Comparison of ENCODE assay signal across 33 mouse cellular contexts in the genomic region with DNA sequence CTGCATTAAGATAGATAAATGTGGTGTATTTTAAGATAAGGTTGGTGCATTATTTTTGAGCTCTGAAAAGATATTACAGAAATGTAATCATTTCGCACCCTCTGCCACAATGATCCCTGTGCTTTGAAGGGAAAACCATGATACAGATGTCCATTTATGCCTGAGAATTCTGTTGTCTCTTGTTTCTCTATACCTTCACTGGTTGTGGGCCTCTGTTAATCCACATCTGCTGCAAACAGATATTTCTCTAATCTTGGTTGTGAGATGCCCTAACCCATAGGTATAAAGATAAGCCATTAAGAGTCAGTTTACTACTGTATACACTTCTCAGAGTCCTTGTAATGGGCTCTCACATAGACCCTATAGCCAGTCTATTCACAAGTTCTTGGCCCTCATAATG.
"Had no signal": no experiment of that assay in that cellular context is flagged by ENCODE, and none has a peak within 500 bp of the region (broad histone marks: within the 10 kb centered on the region; RNA-seq: fewer than 3 reads in every experiment).

No protein-coding gene starts in this region.

- H3K27me3 ChIP-seq: heart, embryonic 12.5 days; heart, embryonic 13.5 days; heart, embryonic 15.5 days; hindbrain, embryonic 12.5 days; hindbrain, embryonic 13.5 days; hindbrain, embryonic 15.5 days; intestine, embryonic 15.5 days; kidney, embryonic 15.5 days had no signal

- DNase-seq: heart, postnatal 10 days; heart, postnatal 14 days; heart, postnatal 36 days; heart, postnatal 4 days; kidney, adult 11 months; kidney, adult 18-20 months; kidney, adult 2 months; kidney, adult 8-10 months; kidney, adult 9 months; kidney, postnatal 10 days; kidney, postnatal 14 days; kidney, postnatal 25 days; kidney, postnatal 36 days; kidney, postnatal 4 days; layer of hippocampus, adult 9-11 months; layer of hippocampus, postnatal 36 days had no signal

- H3K36me3 ChIP-seq: heart, embryonic 10.5 days; heart, embryonic 12.5 days; heart, embryonic 13.5 days; heart, embryonic 15.5 days; hindbrain, embryonic 10.5 days; hindbrain, embryonic 12.5 days; hindbrain, embryonic 13.5 days; hindbrain, embryonic 15.5 days; intestine, embryonic 15.5 days; kidney, embryonic 15.5 days had no signal

- H3K4me1 ChIP-seq: heart, embryonic 10.5 days; heart, embryonic 12.5 days; heart, embryonic 15.5 days; hindbrain, embryonic 10.5 days; hindbrain, embryonic 12.5 days; intestine, embryonic 15.5 days; kidney, embryonic 15.5 days had no signal

- ATAC-seq: hindbrain, embryonic 16.5 days; hindbrain, postnatal 0 days; inflammation-experienced regulatory T-cells, adult 6 months; intestine, embryonic 15.5 days; intestine, embryonic 16.5 days; intestine, postnatal 0 days had no signal

- H3K4me3 ChIP-seq: heart, embryonic 10.5 days; heart, embryonic 12.5 days; heart, embryonic 13.5 days; heart, embryonic 15.5 days; hindbrain, embryonic 10.5 days; hindbrain, embryonic 12.5 days; hindbrain, embryonic 13.5 days; hindbrain, embryonic 15.5 days; intestine, embryonic 15.5 days; kidney, embryonic 15.5 days; layer of hippocampus, adult 2 months; left cerebral cortex, adult 2 months had no signal

- H3K9me3 ChIP-seq: heart, embryonic 10.5 days; heart, embryonic 12.5 days; heart, embryonic 13.5 days; heart, embryonic 15.5 days; hindbrain, embryonic 10.5 days; hindbrain, embryonic 12.5 days; hindbrain, embryonic 13.5 days; hindbrain, embryonic 15.5 days; intestine, embryonic 15.5 days; kidney, embryonic 15.5 days had no signal
